Mouse (Mus musculus) ES-Bruce4 (cell line): ENCODE results near the gene Pkdcc.

ENCODE experiments used
- CTCF ChIP-seq: IDR thresholded peaks from one replicate; pipeline ENCODE4 v1.8.1; 2011; ENCODE audit warnings: low read depth, low read length
- EP300 ChIP-seq: IDR thresholded peaks from 2 replicates; pipeline ENCODE4 v1.6.1; 2011; ENCODE audit warnings: low read depth, low read length; ENCODE audit not compliant: insufficient read depth
- POLR2A ChIP-seq: IDR thresholded peaks from one replicate; pipeline ENCODE4 v1.8.1; 2011; ENCODE audit warnings: low read length; ENCODE audit not compliant: insufficient read depth

DNA sequence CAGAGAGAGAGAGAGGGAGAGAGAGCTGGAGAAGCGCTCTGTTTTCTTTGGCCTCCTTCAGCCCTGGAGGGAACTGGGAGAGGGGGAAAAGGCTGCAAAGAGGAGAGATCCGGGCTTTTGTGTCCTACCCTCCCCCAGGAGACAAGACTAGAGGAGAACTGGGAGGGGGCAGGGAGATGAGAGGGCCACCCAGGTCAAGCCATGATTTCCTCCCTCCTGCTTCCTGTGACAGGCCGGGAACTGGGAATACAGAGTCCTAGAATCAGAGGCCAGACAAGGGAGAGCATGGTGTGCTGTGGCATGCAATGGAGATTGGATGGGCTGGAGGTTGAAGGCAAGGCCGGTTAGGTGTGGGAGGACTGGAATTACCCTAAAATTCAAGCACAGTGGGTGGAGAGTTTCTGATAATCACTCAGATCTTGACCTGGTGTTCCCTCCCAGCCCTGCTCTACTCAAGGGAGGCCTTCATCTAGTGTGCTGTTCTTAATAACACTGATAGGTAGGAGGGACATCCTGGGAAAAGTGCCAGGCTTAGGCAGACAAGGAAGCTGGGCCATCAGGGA lies 17.6 kb upstream of the Pkdcc start:
- TF ChIP-seq CTCF (no peak), POLR2A (no peak), EP300 (no peak)
